Mouse (Mus musculus) neutrophil, adult 5-6 weeks (primary cell): Measurements from ENCODE around the gene Stat5a. TPM values are rescaled to one million over a fixed set of nuclear protein-coding genes. Genes with fewer than 3 reads are reported as not detected.

ENCODE experiments used
- ATAC-seq: fragments of 151-379, 151-347 bp; 2 replicates; pipeline ENCODE4 v1.8.0; 2017; ENCODE audit warnings: mild to moderate bottlenecking, moderate TSS enrichment; ENCODE audit not compliant: insufficient number of reproducible peaks, poor library complexity, low FRiP score, severe bottlenecking; ENCODE audit errors: extremely low read depth
- total RNA-seq: library from RNA; stranded (forward); fragments of 200-1000 nt; gene quantifications from 2 replicates; pipeline ENCODE4 v1.2.3, GENCODE M21; 2017

Gene Stat5a
- total RNA-seq, 1 experiment from 2014 or later = 20.9 TPM

DNA sequence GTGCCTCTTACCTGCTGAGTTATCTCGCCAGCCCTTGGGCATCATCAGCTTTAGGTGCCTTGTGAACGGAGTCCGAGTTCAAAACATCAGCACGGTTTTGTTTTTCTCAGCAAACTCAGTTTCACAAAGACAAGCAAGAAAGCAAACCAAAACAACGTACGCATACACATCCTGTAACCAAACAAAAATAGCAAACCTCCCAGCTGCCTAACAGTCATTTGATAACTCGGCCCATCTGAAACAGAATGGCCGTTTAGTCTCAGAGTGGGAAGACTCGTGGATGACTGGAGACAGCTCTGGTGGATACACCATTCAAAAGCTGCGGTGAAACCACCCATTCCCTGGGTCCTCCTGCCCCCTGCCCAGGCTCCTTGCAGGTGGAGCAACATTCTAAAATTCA is 27.8 kb upstream of the Stat5a start:
- no peak for ATAC-seq

DNA sequence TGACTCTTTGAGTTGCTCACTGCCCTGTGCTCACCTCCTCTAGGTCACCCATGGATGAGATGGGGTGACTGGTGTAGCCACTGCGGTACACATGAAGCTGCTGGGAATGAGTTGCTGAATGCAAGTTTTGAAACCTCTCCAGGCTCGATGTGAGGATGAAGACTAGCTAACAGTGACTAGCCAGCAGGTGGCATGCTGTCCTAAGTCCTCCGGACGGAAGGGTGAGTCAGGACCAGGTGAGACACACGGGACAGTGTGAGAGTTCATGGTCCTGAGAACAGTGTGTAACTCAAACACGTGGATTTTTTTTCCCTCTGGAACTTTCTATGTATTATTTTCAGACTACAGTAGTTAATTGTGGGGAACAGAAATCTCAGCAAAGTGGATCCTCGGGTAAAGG is 25.7 kb upstream of the Stat5a start:
- no peak for ATAC-seq

DNA sequence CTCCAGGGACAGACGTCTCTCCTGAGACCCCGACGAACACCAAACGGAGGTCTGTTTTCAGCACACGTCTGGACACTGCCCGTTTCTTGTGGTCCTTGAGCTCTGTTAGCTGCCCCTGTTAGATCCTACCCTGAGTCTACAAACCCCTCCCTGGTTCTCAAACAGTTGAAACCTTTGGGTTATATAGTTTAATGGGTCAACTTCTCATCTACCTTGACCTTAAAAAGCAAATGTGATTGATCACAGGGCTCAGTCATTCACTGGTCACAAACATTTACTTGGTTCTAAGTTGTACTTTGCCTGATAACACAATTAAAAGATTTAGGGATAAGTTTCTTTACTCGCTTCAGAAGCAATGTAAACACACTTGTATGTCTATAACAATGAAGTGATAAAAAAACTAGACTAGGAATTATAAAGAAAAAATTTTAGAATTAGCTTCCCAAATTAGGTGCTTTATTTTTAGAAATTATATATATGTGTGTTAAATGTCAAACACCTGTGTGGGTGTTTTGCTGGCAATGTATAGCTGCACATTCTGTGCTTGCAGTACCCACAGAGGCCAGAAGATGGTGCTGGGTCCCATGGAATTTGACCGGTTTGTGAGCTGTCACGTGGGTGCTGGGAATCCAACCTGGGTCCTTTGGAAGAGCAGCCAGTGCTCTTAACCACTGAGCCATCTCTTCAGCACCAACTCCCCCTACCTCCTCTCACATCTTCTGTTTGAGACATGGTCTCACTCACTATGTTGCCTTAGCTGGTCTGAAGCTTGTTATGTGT is 22.0 kb upstream of the Stat5a start:
- ATAC-seq = no peak

DNA sequence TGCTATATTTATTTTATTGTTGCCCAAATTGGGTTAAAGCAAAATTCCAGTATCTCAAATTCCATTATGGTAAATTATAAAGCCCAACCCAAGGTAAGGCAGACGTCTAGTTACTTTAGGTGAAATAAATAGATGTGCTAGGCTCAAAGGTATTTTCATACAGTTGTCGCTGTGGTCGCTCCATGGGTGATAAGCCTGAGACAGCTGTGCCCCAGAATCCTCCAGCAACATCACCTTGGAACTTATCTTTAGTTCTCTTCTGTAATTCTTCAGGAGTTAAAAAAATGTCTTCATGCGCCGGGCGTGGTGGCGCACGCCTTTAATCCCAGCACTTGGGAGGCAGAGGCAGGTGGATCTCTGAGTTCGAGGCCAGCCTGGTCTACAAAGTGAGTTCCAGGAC is 20.3 kb upstream of the Stat5a start:
- no peak for ATAC-seq

DNA sequence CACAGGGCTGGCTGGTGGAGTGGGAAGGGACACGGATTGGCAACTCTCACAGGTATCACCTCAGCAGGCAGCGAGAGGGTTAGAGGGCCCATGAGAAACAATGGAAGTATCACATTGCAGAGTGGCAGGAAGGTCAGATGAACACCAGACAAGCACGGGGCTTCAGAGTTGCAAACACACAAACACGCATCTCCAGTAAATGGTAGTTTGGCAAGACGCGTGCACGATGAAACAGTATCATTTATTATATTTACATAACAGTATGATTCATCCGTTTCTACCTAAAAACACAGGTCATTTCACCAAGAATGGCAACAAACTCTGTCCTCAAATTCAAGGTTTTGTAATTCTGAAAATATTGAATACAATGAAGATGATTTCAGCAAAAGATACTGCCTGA is 19.6 kb upstream of the Stat5a start:
- ATAC-seq = no peak

DNA sequence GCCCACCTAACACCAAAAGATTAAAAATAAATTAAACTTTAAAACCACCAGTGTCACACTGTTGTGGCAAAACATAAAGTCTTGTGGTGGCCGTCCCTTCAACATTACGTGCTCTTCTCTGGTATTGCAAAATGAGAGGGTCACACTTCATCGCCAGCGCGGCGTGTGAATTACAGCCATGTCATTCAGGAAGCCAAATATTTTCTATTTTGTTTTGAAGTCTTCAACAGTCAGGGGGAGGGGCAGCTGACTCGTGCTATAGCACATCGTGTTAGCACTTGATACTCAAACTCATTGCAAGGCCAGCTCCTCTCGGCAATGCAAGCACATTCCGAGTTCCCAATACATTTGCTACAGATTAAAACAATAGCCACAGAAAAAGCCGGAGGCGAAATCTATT is 18.3 kb upstream of the Stat5a start:
- peak; percentile 58; the same call in 1 of the 2 replicates for ATAC-seq

DNA sequence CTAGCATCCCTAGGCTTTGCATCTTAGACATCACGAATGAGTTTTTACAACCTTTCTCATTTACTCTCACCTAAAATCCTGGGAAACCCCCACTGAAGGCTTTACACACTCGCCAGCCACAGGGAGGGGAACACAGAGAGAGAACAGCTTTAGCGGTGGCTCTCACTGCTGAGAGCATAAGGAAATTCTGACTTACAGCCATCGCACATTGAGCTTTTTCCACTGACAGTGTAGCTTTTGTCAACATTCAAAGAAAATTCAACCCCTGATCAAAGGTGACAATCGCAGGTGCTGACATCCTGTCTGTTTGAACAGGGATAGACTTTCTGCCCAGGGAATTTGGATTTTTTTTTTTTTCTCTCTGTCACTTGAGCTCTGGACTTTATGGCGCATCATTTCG is 17.1 kb upstream of the Stat5a start:
- no peak for ATAC-seq

DNA sequence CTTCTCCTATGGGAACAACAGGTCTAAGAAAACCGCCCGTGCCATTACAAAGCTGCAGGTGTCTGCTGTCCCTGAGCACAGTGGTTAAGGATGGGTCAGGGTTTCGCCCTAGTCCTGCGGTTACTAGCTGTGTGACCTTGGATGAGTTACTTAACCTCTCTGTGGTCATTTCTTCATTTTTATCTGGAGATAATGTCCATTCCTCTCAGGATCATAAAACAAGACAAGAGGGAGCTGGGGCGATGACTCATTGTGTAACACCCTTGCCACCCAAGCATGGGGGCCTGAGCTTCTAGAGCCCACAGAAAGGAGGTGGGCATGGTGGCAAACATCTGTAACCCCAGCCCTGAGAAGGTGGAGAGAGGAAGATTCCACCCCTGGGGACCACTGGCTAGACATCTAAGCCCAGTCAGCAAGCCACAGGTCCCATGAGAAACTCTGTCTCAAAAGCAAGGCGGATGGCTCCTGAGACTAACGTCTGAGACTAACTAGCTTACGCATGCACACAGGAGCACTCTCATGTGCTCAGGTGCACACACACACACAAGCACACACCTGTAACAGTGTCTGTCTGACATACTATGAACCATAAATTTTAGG is 16.0 kb upstream of the Stat5a start:
- no peak for ATAC-seq

DNA sequence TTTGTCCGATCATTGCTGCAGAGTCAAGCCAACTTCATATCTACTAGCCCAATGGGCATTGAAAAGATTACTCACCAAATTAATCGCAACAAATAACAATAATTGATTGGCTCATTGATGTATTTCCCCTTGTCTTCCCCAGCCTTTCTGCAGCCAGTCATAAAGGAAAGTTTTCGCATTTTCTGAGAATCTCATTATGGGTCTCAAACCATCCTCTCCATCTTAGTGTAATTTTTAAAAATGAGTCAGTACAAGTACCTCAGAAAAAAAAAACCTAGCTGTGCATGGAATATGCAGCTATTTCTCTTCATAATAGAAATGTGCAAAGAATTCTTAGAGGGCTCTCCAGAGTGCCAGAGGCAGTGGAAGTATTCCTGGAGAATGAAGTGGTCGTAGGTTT is 15.0 kb upstream of the Stat5a start:
- ATAC-seq = no peak

DNA sequence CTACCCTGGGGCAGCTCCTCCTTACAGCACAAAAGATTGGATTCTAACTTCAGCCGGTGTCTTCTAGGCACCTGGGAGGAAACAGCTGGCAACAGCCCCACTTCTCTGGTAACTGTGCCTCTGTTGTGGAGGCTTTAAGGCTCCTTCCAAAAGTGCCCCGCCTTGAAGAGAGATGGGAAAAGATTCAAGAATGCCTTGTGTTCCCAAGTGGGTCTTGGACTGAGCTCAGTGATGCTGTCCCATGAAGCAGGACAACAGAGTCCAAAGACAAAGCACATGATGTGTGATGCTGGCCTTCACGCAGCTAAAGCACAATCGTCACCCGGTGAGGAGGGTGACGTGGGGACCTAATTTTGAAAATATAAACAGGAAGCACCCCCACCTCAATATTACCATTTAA is 13.4 kb upstream of the Stat5a start:
- no peak for ATAC-seq

DNA sequence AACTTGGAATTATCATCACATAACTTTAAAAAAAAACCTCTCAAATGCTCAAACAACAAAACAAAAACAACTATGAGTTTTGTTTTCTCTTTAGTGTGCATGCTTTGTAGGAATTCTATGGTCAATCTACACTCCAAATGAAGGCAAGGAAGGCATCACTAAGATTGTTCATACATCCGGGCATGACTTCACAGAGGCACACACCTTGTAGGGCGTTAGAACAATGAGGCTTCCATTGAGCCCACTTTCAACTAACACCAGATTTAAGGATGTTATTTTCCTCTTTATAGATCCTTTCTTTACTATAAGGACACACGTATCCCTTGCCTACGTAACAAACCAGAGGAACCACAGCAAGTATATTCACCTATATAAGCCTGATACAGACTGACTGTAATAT is 11.6 kb upstream of the Stat5a start:
- ATAC-seq = no peak

DNA sequence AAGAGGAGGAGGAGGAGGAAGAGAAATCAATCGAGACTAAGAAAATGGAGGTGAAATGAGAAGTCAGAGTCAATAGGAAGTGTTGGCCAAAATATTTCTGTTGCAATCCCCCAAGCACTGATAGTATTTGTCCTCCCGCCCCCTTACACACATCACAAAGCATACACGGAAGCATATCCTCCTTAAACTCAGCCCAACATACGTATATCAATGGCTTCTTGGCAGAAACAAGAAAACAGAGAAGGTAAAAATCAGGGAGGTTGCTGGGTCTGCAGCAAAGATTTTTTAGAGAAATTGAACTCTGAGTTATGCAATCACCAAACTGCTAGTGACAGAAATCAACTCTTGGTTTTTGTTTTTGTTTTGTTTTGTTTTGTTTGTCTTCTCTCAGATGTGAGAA is 11.1 kb upstream of the Stat5a start:
- peak; percentile 24; the same call in 1 of the 2 replicates for ATAC-seq

DNA sequence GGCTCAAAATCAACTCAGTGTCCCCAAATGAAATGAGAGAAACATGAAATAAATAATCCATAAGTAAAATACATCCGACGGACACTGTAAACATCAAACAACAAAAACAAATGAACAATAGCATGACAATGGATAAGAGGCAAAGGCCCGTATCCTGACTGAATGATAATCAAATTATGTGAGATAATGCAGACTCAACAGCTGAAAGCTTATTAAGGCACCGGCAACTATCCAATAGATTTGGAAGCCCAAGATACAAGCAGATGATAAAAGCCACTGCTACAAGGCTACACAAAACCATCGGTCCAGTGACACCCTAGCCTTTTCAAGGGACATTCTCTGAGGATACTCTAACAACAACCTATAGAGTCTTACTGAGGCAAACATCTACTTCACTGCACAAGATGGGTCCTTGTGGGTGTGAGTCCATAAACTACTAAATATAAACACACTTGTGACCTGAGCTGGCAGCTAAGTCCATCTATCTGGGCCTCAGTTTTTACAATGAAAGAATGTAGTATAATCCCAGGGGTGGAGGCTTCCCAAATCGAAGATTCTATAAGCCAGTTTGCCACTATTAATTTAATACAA is 10.3 kb upstream of the Stat5a start:
- ATAC-seq = no peak

DNA sequence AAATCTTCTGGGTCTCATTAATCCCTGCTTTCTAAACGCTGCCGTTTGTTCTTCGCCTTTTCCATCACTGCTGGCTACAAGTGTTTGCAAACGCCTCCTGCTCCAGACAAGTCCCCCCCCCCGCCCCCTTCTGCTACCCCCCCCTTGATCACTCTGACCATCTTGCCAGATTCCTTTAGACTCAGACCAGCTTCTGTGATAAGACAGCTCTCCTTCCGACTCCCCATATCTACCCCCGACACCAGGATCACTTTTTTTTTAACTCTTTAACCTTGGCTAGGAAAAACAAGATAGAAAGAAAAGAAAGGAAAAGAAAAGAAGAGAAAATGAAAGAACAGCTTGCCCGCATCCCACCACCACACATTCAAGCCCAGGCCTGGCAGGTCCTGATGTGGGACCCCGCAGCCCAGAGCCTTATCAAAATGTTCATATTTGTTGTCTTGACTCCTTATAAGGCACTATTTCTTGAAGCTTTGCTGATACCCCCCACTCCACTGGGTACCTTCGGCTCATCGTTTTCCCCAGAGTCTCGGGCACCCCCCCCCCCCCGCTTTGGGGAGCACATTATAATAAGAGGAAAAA is 9.6 kb upstream of the Stat5a start:
- ATAC-seq = no peak

DNA sequence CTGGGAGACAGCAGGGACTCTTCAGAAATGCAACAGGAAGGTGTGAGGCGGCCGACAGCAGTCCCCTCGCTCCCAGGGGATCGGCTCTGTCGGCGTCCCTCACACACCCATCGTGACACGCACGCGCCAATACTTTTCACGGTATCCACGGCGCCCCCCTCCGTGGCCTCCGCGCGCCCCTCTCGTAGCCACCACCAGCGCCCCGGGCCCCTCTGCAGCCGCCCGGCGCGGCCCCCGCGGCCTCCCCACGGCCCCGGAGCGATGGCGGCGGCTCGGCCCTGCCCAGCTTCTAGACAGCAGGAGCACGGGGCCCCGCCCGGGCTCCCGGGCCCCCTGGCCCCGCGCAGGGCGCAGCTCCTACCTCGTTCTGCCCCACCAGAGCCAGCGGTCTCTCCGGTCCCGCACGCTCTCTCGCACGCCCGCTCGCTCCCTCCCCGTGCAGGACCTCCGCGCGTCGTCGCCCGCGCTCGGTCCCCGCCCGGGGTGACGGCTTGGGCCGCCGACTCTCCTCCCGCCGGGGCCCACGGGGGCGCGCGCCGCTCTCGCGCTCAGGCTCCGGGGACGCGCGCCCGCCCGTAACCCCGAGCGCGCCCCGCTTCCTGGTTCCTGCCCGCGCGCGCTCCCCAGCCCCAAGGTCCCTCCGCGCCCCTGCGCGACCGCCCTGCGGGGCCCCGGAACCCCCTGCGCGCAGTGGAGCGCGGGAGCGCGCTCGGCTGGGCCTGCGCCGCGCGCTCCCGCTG is 8.9 kb upstream of the Stat5a start, which contains the start of gene Stat5b:
Gene Stat5b (minus strand): TSS at position 687 of the 740 bp plus-strand sequence.
- peak; percentile 54 for ATAC-seq

DNA sequence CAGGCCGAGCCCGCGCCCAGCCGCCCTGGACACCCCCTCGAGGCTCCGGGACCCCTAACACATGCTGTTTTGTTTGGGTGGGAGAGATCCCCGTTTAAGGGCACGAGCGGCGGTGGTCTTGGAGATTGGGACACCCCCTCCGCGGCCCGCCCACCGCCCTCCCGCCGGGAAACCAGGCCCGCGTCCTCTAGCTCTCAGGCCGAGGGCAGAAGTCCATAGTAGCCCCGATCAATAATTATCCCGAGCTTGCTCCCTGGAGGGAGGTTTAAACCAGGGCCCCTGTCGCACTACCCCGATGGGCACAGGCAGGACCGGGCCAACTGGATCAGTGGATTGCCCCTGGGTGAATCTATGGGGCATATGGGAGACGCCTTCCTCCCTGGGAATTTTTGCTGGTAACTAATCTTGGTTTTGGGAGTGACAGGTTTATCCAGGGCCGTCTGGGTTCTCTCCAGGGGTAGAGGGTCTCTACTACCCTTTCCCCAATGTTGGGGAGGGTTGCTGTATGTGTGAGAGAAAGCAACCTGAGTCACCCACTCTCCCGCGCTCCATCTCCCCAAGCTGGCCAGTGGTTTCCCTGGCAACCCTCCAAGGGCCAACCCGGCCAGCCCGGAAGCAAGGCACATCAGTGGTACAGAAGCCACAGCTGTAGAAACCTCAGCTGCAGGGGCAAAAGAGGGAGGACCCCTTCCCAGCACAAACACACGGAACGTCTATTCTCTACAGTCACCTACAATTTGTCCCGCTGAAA is 8.2 kb upstream of the Stat5a start:
- no peak for ATAC-seq

DNA sequence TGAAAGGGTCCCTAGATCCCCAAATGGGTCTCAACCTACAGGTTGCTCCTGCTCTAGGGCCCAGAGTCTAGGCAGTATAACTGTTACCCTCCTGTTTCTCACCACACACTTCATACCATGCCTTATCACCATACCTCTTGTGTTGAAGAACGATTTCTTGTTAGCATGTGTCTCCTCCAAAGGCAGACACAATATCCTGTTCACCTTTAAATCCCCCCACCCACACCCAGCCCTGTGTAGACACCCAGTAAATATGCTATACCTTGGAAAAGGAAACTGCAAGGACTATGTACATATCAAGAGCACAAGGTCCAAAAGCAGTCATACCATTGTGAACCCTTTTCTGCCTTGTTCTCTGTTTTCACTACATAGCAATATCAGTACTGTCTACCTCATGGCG is 7.1 kb upstream of the Stat5a start:
- no peak for ATAC-seq

DNA sequence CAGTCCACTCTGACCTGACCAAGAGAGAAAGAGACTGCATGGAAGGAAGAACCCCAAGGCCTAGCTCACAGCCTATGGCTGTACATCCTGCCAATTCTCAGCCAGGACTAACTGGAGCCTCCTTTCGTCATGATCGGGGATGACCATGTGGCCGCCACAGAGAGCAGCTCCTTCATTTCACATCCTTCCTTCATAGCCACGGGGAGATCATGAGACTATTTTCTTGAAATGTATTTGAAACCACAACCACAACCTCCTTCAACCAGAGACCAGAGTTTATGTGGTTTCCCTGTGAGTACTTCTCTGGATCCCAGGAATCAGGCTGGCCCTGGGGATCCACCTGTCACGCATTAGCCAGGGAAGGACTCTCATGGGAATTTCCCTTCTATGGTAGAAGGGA is 6.1 kb upstream of the Stat5a start:
- ATAC-seq = no peak

DNA sequence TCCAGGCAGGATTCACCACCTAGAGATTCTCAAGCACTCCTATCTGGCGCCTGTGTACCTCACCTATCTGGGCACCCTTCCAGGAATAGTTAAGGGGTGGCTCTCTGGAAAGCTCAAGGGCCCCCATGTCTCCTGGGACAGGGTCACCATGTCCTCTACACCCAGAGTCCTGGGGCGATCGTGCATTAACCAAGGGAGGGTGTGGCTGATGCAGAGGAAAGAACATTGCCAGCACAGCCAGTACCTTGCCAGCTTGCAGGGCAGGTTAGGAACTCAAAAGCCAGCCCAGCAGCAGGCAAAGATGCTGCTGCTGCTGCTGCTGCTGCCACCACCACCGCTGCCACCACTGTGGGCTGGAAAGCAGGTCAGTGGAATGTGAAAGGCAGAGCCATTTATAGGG is 4.9 kb upstream of the Stat5a start:
- ATAC-seq = no peak
